Mouse (Mus musculus) cerebellum, adult 2 months (tissue): ENCODE measurements around the gene Olfr1416. TPM values are rescaled to one million over a fixed set of nuclear protein-coding genes. Genes with fewer than 3 reads are reported as not detected.

Experiments
- DNase-seq, 2 experiments: peaks; one replicate each; pipeline ENCODE4 v3.0.0; 2021
- H3K27ac ChIP-seq: fragments of 200-500 bp; 2 replicates; pipeline ENCODE4 v1.5.1; 2012; ENCODE audit warnings: low read length, control low read depth, inconsistent platforms; ENCODE audit not compliant: insufficient read depth
- H3K27me3 ChIP-seq: fragments of 200-500 bp; 2 replicates; pipeline ENCODE4 v1.6.1; 2012; ENCODE audit warnings: inconsistent platforms, mild to moderate bottlenecking, low read length, moderate library complexity; ENCODE audit not compliant: control insufficient read depth, insufficient read depth
- H3K4me1 ChIP-seq: fragments of 200-500 bp; 2 replicates; pipeline ENCODE4 v1.6.1; 2011; ENCODE audit warnings: low read length; ENCODE audit not compliant: control insufficient read depth, insufficient read depth
- H3K4me3 ChIP-seq: fragments of 200-500 bp; replicated peaks from 2 replicates; pipeline ENCODE3; 2011; ENCODE audit warnings: mild to moderate bottlenecking, low read depth, low read length, control low read depth; ENCODE audit not compliant: insufficient read depth
- CTCF ChIP-seq: fragments of 200-500 bp; IDR thresholded peaks from 2 replicates; pipeline ENCODE4 v1.5.1; 2011; ENCODE audit warnings: low read depth, mild to moderate bottlenecking, control low read depth, low read length, moderate library complexity, borderline replicate concordance; ENCODE audit not compliant: insufficient read depth
- POLR2A ChIP-seq: fragments of 200-500 bp; IDR thresholded peaks from 2 replicates; pipeline ENCODE4 v1.6.1; 2011; ENCODE audit warnings: low read length, control low read depth, borderline replicate concordance; ENCODE audit not compliant: insufficient read depth
- WGBS: fragments of 180-500 bp; shearing (Covaris S2); methylation state at CpG from one replicate; pipeline ENCODE4 v1.1.7; 2018; 5-methylcytosine and 5-hydroxymethylcytosine counted together
- polyA plus RNA-seq: library from polyadenylated mRNA; depleted of rRNA; stranded (reverse); fragments of >200 nt; gene quantifications from 2 replicates; pipeline ENCODE4 v1.2.3, GENCODE M21; 2012; rRNA removed

Olfr1416 gene
- polyA plus RNA-seq, 1 experiment: not detected

GRCm38 (mm10) chr1:92440066-92440750, 44.7 kb downstream of the Olfr1416 start:
- Histone ChIP-seq H3K4me1 (peaks cover 31% of the 10 kb centered on the region), H3K27me3 (no peaks in the 10 kb centered on the region), H3K4me3 (no peak overlapping the region), H3K27ac (peak overlapping the region; percentile 39)
- 70% methylated on average over 9 of the region's 9 CpGs for WGBS
- peak; percentile 24 to 53 for DNase-seq
- TF ChIP-seq CTCF (no peak), POLR2A (no peak)

- 4% methylated on average over 9 of the region's 9 CpGs for WGBS
- H3K27me3 ChIP-seq: no peaks in the 10 kb centered on the region
- H3K27ac ChIP-seq: peak overlapping the region; percentile 55
- H3K4me3 ChIP-seq: no peak overlapping the region
- peak; percentile 84 to 87 for DNase-seq
- peaks cover 44% of the 10 kb centered on the region for H3K4me1 ChIP-seq
- TF ChIP-seq POLR2A: no peak
- no peak for TF ChIP-seq CTCF
These were observed 47.1 kb downstream of the Olfr1416 start for GRCm38 (mm10) chr1:92437678-92438271.

- Histone ChIP-seq H3K4me3 (no peak overlapping the region), H3K27me3 (no peaks in the 10 kb centered on the region), H3K27ac (peak overlapping the region; percentile 47; the same call in 1 of the 2 replicates), H3K4me1 (peaks cover 44% of the 10 kb centered on the region)
- 8% methylated on average over 4 of the region's 4 CpGs for WGBS
- peak; percentile 65 to 66 for DNase-seq
- no peak; the same call in 1 of the 2 replicates for TF ChIP-seq CTCF
- no peak for TF ChIP-seq POLR2A
These were observed 48.0 kb downstream of the Olfr1416 start for GRCm38 (mm10) chr1:92436831-92437321.

GRCm38 (mm10) chr1:92434986-92435385, 49.9 kb downstream of the Olfr1416 start:
- TF ChIP-seq POLR2A (no peak), CTCF (no peak)
- Histone ChIP-seq H3K4me3 (no peak overlapping the region), H3K4me1 (peaks cover 38% of the 10 kb centered on the region), H3K27ac (no peak overlapping the region), H3K27me3 (no peaks in the 10 kb centered on the region)
- no peak for DNase-seq
- 69% methylated on average over 1 of the region's 1 CpGs for WGBS

- WGBS: 86% methylated on average over 9 of the region's 9 CpGs
- H3K4me3 ChIP-seq: no peak overlapping the region
- peaks cover 29% of the 10 kb centered on the region for H3K4me1 ChIP-seq
- TF ChIP-seq CTCF: no peak
- TF ChIP-seq POLR2A: no peak
- H3K27me3 ChIP-seq: no peaks in the 10 kb centered on the region
- H3K27ac ChIP-seq: no peak overlapping the region
- no peak for DNase-seq
These were observed 52.1 kb downstream of the Olfr1416 start for GRCm38 (mm10) chr1:92432791-92433190.

GRCm38 (mm10) chr1:92432098-92432497, 52.8 kb downstream of the Olfr1416 start:
- no peak for DNase-seq
- TF ChIP-seq POLR2A (no peak), CTCF (no peak)
- Histone ChIP-seq H3K4me3 (no peak overlapping the region), H3K27me3 (no peaks in the 10 kb centered on the region), H3K4me1 (peaks cover 22% of the 10 kb centered on the region), H3K27ac (no peak overlapping the region)
- WGBS: 54% methylated on average over 4 of the region's 4 CpGs

- Histone ChIP-seq H3K27me3 (no peaks in the 10 kb centered on the region), H3K27ac (no peak overlapping the region), H3K4me1 (peaks cover 15% of the 10 kb centered on the region), H3K4me3 (no peak overlapping the region)
- TF ChIP-seq POLR2A (no peak), CTCF (no peak)
- 48% methylated on average over 3 of the region's 3 CpGs for WGBS
- no peak for DNase-seq
These were observed 53.5 kb downstream of the Olfr1416 start for GRCm38 (mm10) chr1:92431420-92431819.

GRCm38 (mm10) chr1:92430991-92431390, 53.9 kb downstream of the Olfr1416 start:
- Histone ChIP-seq H3K4me3 (no peak overlapping the region), H3K27ac (no peak overlapping the region), H3K27me3 (no peaks in the 10 kb centered on the region), H3K4me1 (peaks cover 13% of the 10 kb centered on the region)
- TF ChIP-seq CTCF: no peak
- TF ChIP-seq POLR2A: no peak
- no peak for DNase-seq
- WGBS: 97% methylated on average over 1 of the region's 1 CpGs

Other genes with a start within 250 kb of the Olfr1416 start
- gene Ndufa10, start 11.3 kb downstream of the Olfr1416 start, polyA plus RNA-seq: 226 and 229 TPM in 2 replicates
- gene Olfr1415, start 11.0 kb upstream of the Olfr1416 start, polyA plus RNA-seq: not detected in 2 replicates
- gene Olfr1414, start 33.5 kb upstream of the Olfr1416 start, polyA plus RNA-seq: not detected in 2 replicates
- gene Olfr1413, start 86.2 kb upstream of the Olfr1416 start, polyA plus RNA-seq: not detected in 2 replicates
- not detected in 2 replicates for gene Olfr1412, start 100.7 kb upstream of the Olfr1416 start, polyA plus RNA-seq
- gene Olfr1411, start 109.3 kb upstream of the Olfr1416 start, polyA plus RNA-seq: not detected in 2 replicates
- gene Olfr1410, start 120.7 kb upstream of the Olfr1416 start, polyA plus RNA-seq: not detected in 2 replicates
- not detected in 2 replicates for gene Olfr12, start 132.7 kb upstream of the Olfr1416 start, polyA plus RNA-seq
- 374 and 414 TPM in 2 replicates for gene Cops9, start 156.9 kb upstream of the Olfr1416 start, polyA plus RNA-seq
- gene Otos, start 163.7 kb upstream of the Olfr1416 start, polyA plus RNA-seq: 0.07 and 0.13 TPM in 2 replicates